Mouse (Mus musculus) liver, adult 2 months (tissue): Measurements from ENCODE around the gene Inpp5d.
"Not testable (repeated sequence)": the region's sequence is repeated elsewhere in the genome, so short reads cannot be mapped to it uniquely, and the experiment has no call there.

Experiments used
- CTCF ChIP-seq: fragments of 200-500 bp; IDR thresholded peaks from 2 replicates; pipeline ENCODE4 v1.5.1; 2011; ENCODE audit warnings: low read depth, low read length, control low read depth
- POLR2A ChIP-seq: fragments of 200-500 bp; IDR thresholded peaks from 2 replicates; pipeline ENCODE4 v1.6.1; 2011; ENCODE audit warnings: low read length, control low read depth; ENCODE audit not compliant: insufficient read depth; ENCODE audit errors: extremely low read depth

DNA sequence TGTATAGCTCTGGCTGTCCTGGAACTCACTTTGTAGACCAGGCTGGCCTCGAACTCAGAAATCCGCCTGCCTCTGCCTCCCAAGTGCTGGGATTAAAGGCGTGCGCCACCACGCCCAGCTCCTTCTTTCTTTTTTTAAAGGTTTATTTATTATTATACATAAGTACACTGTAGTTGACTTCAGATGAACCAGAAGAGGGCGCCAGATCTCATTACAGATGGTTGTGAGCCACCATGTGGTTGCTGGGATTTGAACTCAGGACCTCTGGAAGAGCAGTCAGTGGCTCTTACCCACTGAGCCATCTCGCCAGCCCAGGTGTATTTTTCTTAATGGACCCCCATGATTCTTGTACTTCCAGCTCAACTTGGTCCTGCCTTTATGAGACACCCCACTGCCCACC is 62.4 kb downstream of the Inpp5d start:
- TF ChIP-seq CTCF, POLR2A: not testable (repeated sequence)
